Mouse (Mus musculus) megakaryocyte-erythroid progenitor cell, adult 5-6 weeks (primary cell): ENCODE measurements around the gene Tlx1. TPM values are rescaled to one million over a fixed set of nuclear protein-coding genes. Genes with fewer than 3 reads are reported as not detected.

Experiments
- total RNA-seq, 2 experiments: library from RNA; stranded (forward) in 1 of 2; stranded (reverse) in 1 of 2; fragments of 200-1000, 215-1000 nt in 1 of 2; fragments of >200 nt in 1 of 2; fragmentation: Nextera tagmentation in 1 of 2; gene quantifications; 2 replicates each; pipeline ENCODE4 v1.2.3; 2014 to 2017

Tlx1 gene
- total RNA-seq, 2 experiments from 2014 or later, result not detected

Other genes starting within 250 kb of the Tlx1 start
- gene Slf2, start 219.5 kb upstream of the Tlx1 start, total RNA-seq (2014; fragmentation: Nextera tagmentation), result 34.3 and 38.4 TPM in 2 replicates
- gene Slf2, start 219.5 kb upstream of the Tlx1 start, total RNA-seq (2017), result 48.3 and 52.1 TPM in 2 replicates
- 1.4 TPM in 1 of 2 replicates, not detected in the other for gene Sema4g, start 161.6 kb upstream of the Tlx1 start, total RNA-seq (2014; fragmentation: Nextera tagmentation)
- not detected in 2 replicates for gene Sema4g, start 161.6 kb upstream of the Tlx1 start, total RNA-seq (2017)
- 32.5 and 37.0 TPM in 2 replicates for gene Twnk, start 145.0 kb upstream of the Tlx1 start, total RNA-seq (2014; fragmentation: Nextera tagmentation)
- 27.1 and 32.6 TPM in 2 replicates for gene Twnk, start 145.0 kb upstream of the Tlx1 start, total RNA-seq (2017)
- gene Mrpl43, start 144.2 kb upstream of the Tlx1 start, total RNA-seq (2014; fragmentation: Nextera tagmentation), result 32.2 and 48.4 TPM in 2 replicates
- gene Mrpl43, start 144.2 kb upstream of the Tlx1 start, total RNA-seq (2017), result 26.3 and 29.0 TPM in 2 replicates
- 9.0 and 10.2 TPM in 2 replicates for gene Lzts2, start 136.3 kb upstream of the Tlx1 start, total RNA-seq (2014; fragmentation: Nextera tagmentation)
- gene Lzts2, start 136.3 kb upstream of the Tlx1 start, total RNA-seq (2017), result 7.8 and 7.9 TPM in 2 replicates
- not detected in 2 replicates for gene Pdzd7, start 105.0 kb upstream of the Tlx1 start, total RNA-seq (2014; fragmentation: Nextera tagmentation)
- not detected in 2 replicates for gene Pdzd7, start 105.0 kb upstream of the Tlx1 start, total RNA-seq (2017)
- 10.6 and 23.4 TPM in 2 replicates for gene Sfxn3, start 103.2 kb upstream of the Tlx1 start, total RNA-seq (2014; fragmentation: Nextera tagmentation)
- 5.8 and 6.4 TPM in 2 replicates for gene Sfxn3, start 103.2 kb upstream of the Tlx1 start, total RNA-seq (2017)
- gene Kazald1, start 75.4 kb upstream of the Tlx1 start, total RNA-seq (2014; fragmentation: Nextera tagmentation), result 1.2 TPM in 1 of 2 replicates, not detected in the other
- 0.80 and 1.7 TPM in 2 replicates for gene Kazald1, start 75.4 kb upstream of the Tlx1 start, total RNA-seq (2017)
- gene Lbx1, start 85.1 kb downstream of the Tlx1 start, total RNA-seq (2014; fragmentation: Nextera tagmentation), result not detected in 2 replicates
- gene Lbx1, start 85.1 kb downstream of the Tlx1 start, total RNA-seq (2017), result not detected in 2 replicates
- 32.8 and 43.0 TPM in 2 replicates for gene Btrc, start 213.1 kb downstream of the Tlx1 start, total RNA-seq (2014; fragmentation: Nextera tagmentation)
- gene Btrc, start 213.1 kb downstream of the Tlx1 start, total RNA-seq (2017), result 14.2 and 28.2 TPM in 2 replicates